Mouse (Mus musculus) cerebral cortex, adult 2 months (tissue): ENCODE measurements around the gene Phyhd1.

Experiments used
- WGBS: fragments of 180-500 bp; shearing (Covaris S2); methylation state at CpG from one replicate; pipeline ENCODE4 v1.1.7; 2018; 5-methylcytosine and 5-hydroxymethylcytosine counted together

Phyhd1 gene

GRCm38 (mm10) chr2:30265767-30266253, at the start of gene Phyhd1:
Gene Phyhd1, plus strand, starts transcription at chr2:30266203.
- 27% methylated on average over 5 of the region's 5 CpGs for WGBS

- 92% methylated on average over 5 of the region's 5 CpGs for WGBS
Observed at GRCm38 (mm10) chr2:30216293-30216692, 49.7 kb upstream of the Phyhd1 start.

- 82% methylated on average over 5 of the region's 5 CpGs for WGBS
Observed at GRCm38 (mm10) chr2:30235593-30235992, 30.4 kb upstream of the Phyhd1 start.

- WGBS, result 3% methylated on average over 18 of the region's 18 CpGs
Observed at GRCm38 (mm10) chr2:30236426-30237198, 29.4 kb upstream of the Phyhd1 start.

GRCm38 (mm10) chr2:30237199-30237880, 28.7 kb upstream of the Phyhd1 start, which contains the start of gene Lrrc8a:
Gene Lrrc8a, plus strand, starts transcription at chr2:30237715.
- 1% methylated on average over 67 of the region's 67 CpGs for WGBS

- under 1% methylated on average over 39 of the region's 42 CpGs for WGBS
Observed at GRCm38 (mm10) chr2:30237881-30238280, 28.1 kb upstream of the Phyhd1 start.

GRCm38 (mm10) chr2:30238906-30239465, 27.0 kb upstream of the Phyhd1 start:
- WGBS, result 66% methylated on average over 3 of the region's 3 CpGs

- WGBS, result 31% methylated on average over 4 of the region's 4 CpGs
Observed at GRCm38 (mm10) chr2:30239777-30240176, 26.2 kb upstream of the Phyhd1 start.

GRCm38 (mm10) chr2:30240267-30240666, 25.7 kb upstream of the Phyhd1 start, which contains the start of gene Gm28035:
Gene Gm28035, plus strand, starts transcription at chr2:30240567.
- WGBS, result 59% methylated on average over 2 of the region's 2 CpGs

GRCm38 (mm10) chr2:30242509-30242908, 23.5 kb upstream of the Phyhd1 start:
- 33% methylated on average over 4 of the region's 4 CpGs for WGBS

GRCm38 (mm10) chr2:30243391-30243790, 22.6 kb upstream of the Phyhd1 start:
- WGBS, result 95% methylated on average over 4 of the region's 4 CpGs

- WGBS, result 74% methylated on average over 7 of the region's 7 CpGs
Observed at GRCm38 (mm10) chr2:30244595-30245178, 21.3 kb upstream of the Phyhd1 start.

GRCm38 (mm10) chr2:30247036-30247435, 19.0 kb upstream of the Phyhd1 start:
- 88% methylated on average over 5 of the region's 5 CpGs for WGBS

GRCm38 (mm10) chr2:30247681-30248080, 18.3 kb upstream of the Phyhd1 start:
- WGBS, result 43% methylated on average over 4 of the region's 4 CpGs

- 63% methylated on average over 3 of the region's 3 CpGs for WGBS
Observed at GRCm38 (mm10) chr2:30249182-30249581, 16.8 kb upstream of the Phyhd1 start.

- WGBS, result 74% methylated on average over 10 of the region's 10 CpGs
Observed at GRCm38 (mm10) chr2:30250166-30251128, 15.6 kb upstream of the Phyhd1 start.

- WGBS, result 61% methylated on average over 5 of the region's 5 CpGs
Observed at GRCm38 (mm10) chr2:30251417-30252104, 14.4 kb upstream of the Phyhd1 start.

- WGBS, result 55% methylated on average over 3 of the region's 3 CpGs
Observed at GRCm38 (mm10) chr2:30252521-30252920, 13.5 kb upstream of the Phyhd1 start.

GRCm38 (mm10) chr2:30253809-30254208, 12.2 kb upstream of the Phyhd1 start:
- 70% methylated on average over 5 of the region's 5 CpGs for WGBS
